Mouse (Mus musculus) heart, postnatal 36 days (tissue): ENCODE measurements at regions not wholly inside any gene's neighbourhood (a gene's known extent, or its start where the extent isn't known, plus 50 kb on each side); places are given as distances from the start of the nearest gene placed in this dataset.
"Not testable (repeated sequence)": the region's sequence is repeated elsewhere in the genome, so short reads cannot be mapped to it uniquely, and the experiment has no call there.

Source experiments
- DNase-seq, 2 experiments: peaks; one replicate each; pipeline ENCODE4 v3.0.0; 2021 to 2022
- intact Hi-C: fragments of 180-260 bp; cut with DNase I; formaldehyde crosslinking; loops from one replicate; pipeline ENCODE4 v1.15.1; 2025

GRCm38 (mm10) chr2:53276435-53276834, 84.9 kb downstream of the Arl6ip6 start:
- intact Hi-C loops: no loop called here

GRCm38 (mm10) chr2:53301712-53302423, 110.3 kb downstream of the Arl6ip6 start:
- no peak for DNase-seq
- intact Hi-C loops: no loop called here

More at GRCm38 (mm10) chr2:53276435-53276834, 84.9 kb downstream of the Arl6ip6 start:
- no peak for DNase-seq

GRCm38 (mm10) chr2:53330680-53331079, 139.2 kb downstream of the Arl6ip6 start:
- intact Hi-C loops: no loop called here
- no peak for DNase-seq

GRCm38 (mm10) chr2:53359026-53359425, 167.5 kb downstream of the Arl6ip6 start:
- intact Hi-C loops: no loop called here
- no peak for DNase-seq

GRCm38 (mm10) chr2:53382348-53382747, 190.8 kb downstream of the Arl6ip6 start:
- intact Hi-C loops: no loop called here
- DNase-seq: no peak

GRCm38 (mm10) chr2:53384545-53385176, 193.1 kb downstream of the Arl6ip6 start:
- intact Hi-C loops: no loop called here
- DNase-seq: no peak

GRCm38 (mm10) chr2:53388652-53389051, 197.1 kb downstream of the Arl6ip6 start:
- no peak for DNase-seq
- intact Hi-C loops: no loop called here

- DNase-seq: no peak
- intact Hi-C loops: no loop called here
Observed at GRCm38 (mm10) chr2:53414471-53414870, 222.9 kb downstream of the Arl6ip6 start.

GRCm38 (mm10) chr2:53437046-53437815, 245.7 kb downstream of the Arl6ip6 start:
- no peak for DNase-seq
- intact Hi-C loops: no loop called here

GRCm38 (mm10) chr2:53440301-53440700, 248.8 kb downstream of the Arl6ip6 start:
- DNase-seq, intact Hi-C loops: not testable (repeated sequence)

GRCm38 (mm10) chr2:53460265-53460664, 268.7 kb downstream of the Arl6ip6 start:
- intact Hi-C loops: no loop called here
- DNase-seq: no peak

GRCm38 (mm10) chr2:53474455-53474854, 282.9 kb downstream of the Arl6ip6 start:
- intact Hi-C loops: no loop called here
- no peak for DNase-seq

GRCm38 (mm10) chr2:53479051-53479450, 287.5 kb downstream of the Arl6ip6 start:
- intact Hi-C loops: not testable (repeated sequence)

GRCm38 (mm10) chr2:53488301-53488700, 296.8 kb downstream of the Arl6ip6 start:
- no peak for DNase-seq
- intact Hi-C loops: no loop called here

More at GRCm38 (mm10) chr2:53479051-53479450, 287.5 kb downstream of the Arl6ip6 start:
- DNase-seq: not testable (repeated sequence)

GRCm38 (mm10) chr2:53490805-53491585, 299.5 kb downstream of the Arl6ip6 start:
- DNase-seq: no peak
- intact Hi-C loops: no loop called here

- DNase-seq: no peak
- intact Hi-C loops: no loop called here
Observed at GRCm38 (mm10) chr2:53492788-53493187, 301.3 kb downstream of the Arl6ip6 start.

- intact Hi-C loops: no loop called here
- no peak for DNase-seq
Observed at GRCm38 (mm10) chr2:53501657-53502274, 310.2 kb downstream of the Arl6ip6 start.

GRCm38 (mm10) chr2:53502275-53502667, 310.7 kb downstream of the Arl6ip6 start:
- intact Hi-C loops: no loop called here

GRCm38 (mm10) chr2:53542097-53542496, 350.6 kb downstream of the Arl6ip6 start:
- DNase-seq: no peak
- intact Hi-C loops: no loop called here

More at GRCm38 (mm10) chr2:53502275-53502667, 310.7 kb downstream of the Arl6ip6 start:
- no peak for DNase-seq

- intact Hi-C loops: no loop called here
- DNase-seq: no peak
Observed at GRCm38 (mm10) chr2:53574007-53574406, 382.5 kb downstream of the Arl6ip6 start.
